Mouse (Mus musculus): ENCODE data around the gene Zfp106. TPM values are rescaled to one million over a fixed set of nuclear protein-coding genes. Genes with fewer than 3 reads are reported as not detected.

Zfp106 gene
- polyA plus RNA-seq, 1 experiment, result 79.9 TPM

GRCm38 (mm10) chr2:120558813-120559212 lies 4.8 kb downstream of the Zfp106 start:
- no peak for DNase-seq (ENCODE audit: extremely low spot score in 1 of 2, low spot score in 1 of 2)

- DNase-seq (ENCODE audit: extremely low spot score in 1 of 2, low spot score in 1 of 2), result no peak
These were observed 6.8 kb downstream of the Zfp106 start for GRCm38 (mm10) chr2:120556868-120557267.

GRCm38 (mm10) chr2:120544732-120545131 lies 18.9 kb downstream of the Zfp106 start:
- DNase-seq (ENCODE audit: extremely low spot score in 1 of 2, low spot score in 1 of 2), result no peak

- DNase-seq (ENCODE audit: extremely low spot score in 1 of 2, low spot score in 1 of 2), result peak; percentile 88 to 90
These were observed 23.9 kb downstream of the Zfp106 start for GRCm38 (mm10) chr2:120539778-120540208.

- DNase-seq (ENCODE audit: extremely low spot score in 1 of 2, low spot score in 1 of 2), result no peak
These were observed 24.3 kb downstream of the Zfp106 start for GRCm38 (mm10) chr2:120539333-120539732.

GRCm38 (mm10) chr2:120531223-120531622 lies 32.4 kb downstream of the Zfp106 start:
- DNase-seq (ENCODE audit: extremely low spot score in 1 of 2, low spot score in 1 of 2), result no peak

- DNase-seq (ENCODE audit: extremely low spot score in 1 of 2, low spot score in 1 of 2), result no peak
These were observed 34.1 kb downstream of the Zfp106 start for GRCm38 (mm10) chr2:120529531-120529930.

GRCm38 (mm10) chr2:120526771-120527170 lies 36.9 kb downstream of the Zfp106 start:
- DNase-seq (ENCODE audit: extremely low spot score in 1 of 2, low spot score in 1 of 2), result no peak

- DNase-seq (ENCODE audit: extremely low spot score in 1 of 2, low spot score in 1 of 2), result no peak
These were observed 45.0 kb downstream of the Zfp106 start for GRCm38 (mm10) chr2:120518547-120519210.

- no peak for DNase-seq (ENCODE audit: extremely low spot score in 1 of 2, low spot score in 1 of 2)
These were observed 49.5 kb downstream of the Zfp106 start for GRCm38 (mm10) chr2:120514181-120514580.

- no peak for DNase-seq (ENCODE audit: extremely low spot score in 1 of 2, low spot score in 1 of 2)
These were observed 59.7 kb downstream of the Zfp106 start for GRCm38 (mm10) chr2:120503992-120504391.

- DNase-seq (ENCODE audit: extremely low spot score in 1 of 2, low spot score in 1 of 2), result no peak
These were observed 60.5 kb downstream of the Zfp106 start for GRCm38 (mm10) chr2:120503094-120503493.

- no peak for DNase-seq (ENCODE audit: extremely low spot score in 1 of 2, low spot score in 1 of 2)
These were observed 61.0 kb downstream of the Zfp106 start for GRCm38 (mm10) chr2:120502605-120502990.

- no peak for DNase-seq (ENCODE audit: extremely low spot score in 1 of 2, low spot score in 1 of 2)
These were observed 61.6 kb downstream of the Zfp106 start for GRCm38 (mm10) chr2:120501931-120502604.

- no peak for DNase-seq (ENCODE audit: extremely low spot score in 1 of 2, low spot score in 1 of 2)
These were observed 62.3 kb downstream of the Zfp106 start for GRCm38 (mm10) chr2:120501136-120501918.

- no peak for DNase-seq (ENCODE audit: extremely low spot score in 1 of 2, low spot score in 1 of 2)
These were observed 63.6 kb downstream of the Zfp106 start for GRCm38 (mm10) chr2:120499971-120500471.

GRCm38 (mm10) chr2:120496511-120496910 lies 67.1 kb downstream of the Zfp106 start:
- DNase-seq (ENCODE audit: extremely low spot score in 1 of 2, low spot score in 1 of 2), result peak; percentile 27 to 45

GRCm38 (mm10) chr2:120493254-120493653 lies 70.4 kb downstream of the Zfp106 start:
- DNase-seq (ENCODE audit: extremely low spot score in 1 of 2, low spot score in 1 of 2), result no peak

- no peak for DNase-seq (ENCODE audit: extremely low spot score in 1 of 2, low spot score in 1 of 2)
These were observed 79.4 kb downstream of the Zfp106 start for GRCm38 (mm10) chr2:120484241-120484640.

- no peak for DNase-seq (ENCODE audit: extremely low spot score in 1 of 2, low spot score in 1 of 2)
These were observed 80.9 kb downstream of the Zfp106 start for GRCm38 (mm10) chr2:120482506-120483389.

Data from frontal cortex, adult 2 months (tissue).